Mouse (Mus musculus) large intestine, adult 2 months (tissue): ENCODE results near the gene Pmm1. TPM values are rescaled to one million over a fixed set of nuclear protein-coding genes. Genes with fewer than 3 reads are reported as not detected.

ENCODE experiments used
- polyA plus RNA-seq: library from polyadenylated mRNA; depleted of rRNA; stranded (reverse); fragments of >200 nt; gene quantifications from 2 replicates; pipeline ENCODE4 v1.2.3, GENCODE M21; 2012; rRNA removed

The Pmm1 gene
- polyA plus RNA-seq, 1 experiment, result 14.3 TPM

Other genes starting within 250 kb of the Pmm1 start
- gene Zc3h7b, start 215.9 kb downstream of the Pmm1 start, polyA plus RNA-seq, result 9.4 and 11.6 TPM in 2 replicates
- 42.1 and 45.6 TPM in 2 replicates for gene Rangap1, start 215.4 kb downstream of the Pmm1 start, polyA plus RNA-seq
- 5.9 and 11.3 TPM in 2 replicates for gene Tef, start 158.5 kb downstream of the Pmm1 start, polyA plus RNA-seq
- gene Tob2, start 102.1 kb downstream of the Pmm1 start, polyA plus RNA-seq, result 16.5 and 29.7 TPM in 2 replicates
- 69.4 and 87.1 TPM in 2 replicates for gene Phf5a, start 89.0 kb downstream of the Pmm1 start, polyA plus RNA-seq
- gene Aco2, start 88.6 kb downstream of the Pmm1 start, polyA plus RNA-seq, result 327 and 443 TPM in 2 replicates
- 8.6 and 10.1 TPM in 2 replicates for gene Polr3h, start 34.7 kb downstream of the Pmm1 start, polyA plus RNA-seq
- 2.0 and 2.8 TPM in 2 replicates for gene Csdc2, start 24.2 kb downstream of the Pmm1 start, polyA plus RNA-seq
- gene 1700029P11Rik, start 19.6 kb upstream of the Pmm1 start, polyA plus RNA-seq, result not detected in 2 replicates
- gene Xrcc6, start 26.9 kb upstream of the Pmm1 start, polyA plus RNA-seq, result 16.8 and 18.9 TPM in 2 replicates
- gene Desi1, start 72.9 kb upstream of the Pmm1 start, polyA plus RNA-seq, result 24.4 and 29.8 TPM in 2 replicates
- gene Snu13, start 86.7 kb upstream of the Pmm1 start, polyA plus RNA-seq, result 57.3 and 58.4 TPM in 2 replicates
- gene 4930407I10Rik, start 98.2 kb upstream of the Pmm1 start, polyA plus RNA-seq, result not detected in 2 replicates
- 0.07 and 0.09 TPM in 2 replicates for gene Mei1, start 109.1 kb upstream of the Pmm1 start, polyA plus RNA-seq
- 18.0 and 18.4 TPM in 2 replicates for gene Ccdc134, start 167.0 kb upstream of the Pmm1 start, polyA plus RNA-seq
- gene Srebf2, start 186.3 kb upstream of the Pmm1 start, polyA plus RNA-seq, result 113 and 136 TPM in 2 replicates